Mouse (Mus musculus) lung, postnatal 0 days (tissue): ENCODE measurements at regions not wholly inside any gene's neighbourhood (a gene's known extent, or its start where the extent isn't known, plus 50 kb on each side); places are given as distances from the start of the nearest gene placed in this dataset.

Source experiments
- ATAC-seq: fragments of 200-750 bp; cut with Nextera tagmentation; 2 replicates; pipeline ENCODE4 v1.8.0; 2017; ENCODE audit warnings: moderate library complexity
- DNase-seq: peaks from one replicate; pipeline ENCODE4 v3.0.0-alpha.2; 2016; ENCODE audit warnings: low spot score
- H3K27ac ChIP-seq: fragments of 300-500 bp; sonication (generic); 2 replicates; pipeline ENCODE4 v1.5.1; 2014; ENCODE audit warnings: antibody characterized with exemption, mild to moderate bottlenecking, low read length, mixed read lengths
- H3K27me3 ChIP-seq: fragments of 300-500 bp; sonication (generic); replicated peaks from 2 replicates; pipeline ENCODE4 v1.6.1; 2014; ENCODE audit warnings: low read length, mixed read lengths; ENCODE audit not compliant: insufficient read depth
- H3K36me3 ChIP-seq: fragments of 300-500 bp; sonication (generic); 2 replicates; pipeline ENCODE4 v1.6.1; 2014; ENCODE audit warnings: low read length, mixed read lengths; ENCODE audit not compliant: insufficient read depth
- H3K4me1 ChIP-seq: fragments of 300-500 bp; sonication (generic); 2 replicates; pipeline ENCODE4 v1.6.1; 2014; ENCODE audit warnings: antibody characterized with exemption, low read depth, low read length, mixed read lengths; ENCODE audit not compliant: insufficient read depth
- H3K4me2 ChIP-seq: fragments of 300-500 bp; sonication (generic); replicated peaks from 2 replicates; pipeline ENCODE4 v1.6.1; 2014; ENCODE audit warnings: low read depth, mild to moderate bottlenecking, low read length, moderate library complexity, mixed read lengths
- H3K4me3 ChIP-seq: fragments of 300-500 bp; sonication (generic); 2 replicates; pipeline ENCODE4 v1.5.1; 2014; ENCODE audit warnings: low read depth, low read length
- H3K9ac ChIP-seq: fragments of 300-500 bp; sonication (generic); replicated peaks from 2 replicates; pipeline ENCODE4 v1.6.1; 2014; ENCODE audit warnings: low read depth, mild to moderate bottlenecking
- H3K9me3 ChIP-seq: fragments of 300-500 bp; sonication (generic); 2 replicates; pipeline ENCODE4 v1.6.1; 2016; ENCODE audit warnings: low read length, mixed read lengths
- CTCF ChIP-seq: IDR thresholded peaks from 2 replicates; pipeline ENCODE4 v1.5.1; 2016; ENCODE audit warnings: antibody characterized with exemption, mild to moderate bottlenecking
- EP300 ChIP-seq: IDR thresholded peaks from 2 replicates; pipeline ENCODE4 v1.6.1; 2016; ENCODE audit warnings: antibody characterized with exemption, mild to moderate bottlenecking, control low read depth
- WGBS: fragments of 180-500 bp; shearing (Covaris S2); extraction: QIAGEN DNeasy Blood & Tissue Kit; methylation state at CpG from one replicate; pipeline ENCODE4 v1.1.7; 2014; 5-methylcytosine and 5-hydroxymethylcytosine counted together

GRCm38 (mm10) chr1:105440296-105440695, 83.8 kb upstream of the Rnf152 start:
- H3K9ac ChIP-seq = no peak overlapping the region
- DNase-seq = no peak
- ATAC-seq = no peak
- H3K27me3 ChIP-seq = no peaks in the 10 kb centered on the region
- no peak overlapping the region for H3K27ac ChIP-seq
- H3K9me3 ChIP-seq = no peaks in the 10 kb centered on the region
- H3K4me1 ChIP-seq = no peaks in the 10 kb centered on the region
- no peak for TF ChIP-seq CTCF
- no peak for TF ChIP-seq EP300
- no peak overlapping the region for H3K4me2 ChIP-seq
- whole genome bisulfite sequencing = 80% methylated on average over 3 of the region's 3 CpGs
- no peaks in the 10 kb centered on the region for H3K36me3 ChIP-seq
- no peak overlapping the region for H3K4me3 ChIP-seq

GRCm38 (mm10) chr1:105434631-105435403, 78.3 kb upstream of the Rnf152 start:
- Histone ChIP-seq H3K36me3 (no peaks in the 10 kb centered on the region), H3K4me3 (no peak overlapping the region), H3K27ac (no peak overlapping the region), H3K27me3 (no peaks in the 10 kb centered on the region), H3K9me3 (no peaks in the 10 kb centered on the region), H3K9ac (no peak overlapping the region), H3K4me1 (no peaks in the 10 kb centered on the region), H3K4me2 (no peak overlapping the region)
- TF ChIP-seq CTCF = no peak
- TF ChIP-seq EP300 = no peak
- no peak for DNase-seq
- no peak for ATAC-seq
- WGBS = 63% methylated on average over 8 of the region's 8 CpGs

- DNase-seq (no peak), ATAC-seq (no peak)
- Histone ChIP-seq H3K9me3 (no peaks in the 10 kb centered on the region), H3K36me3 (no peaks in the 10 kb centered on the region), H3K9ac (no peak overlapping the region), H3K4me1 (no peaks in the 10 kb centered on the region), H3K4me2 (no peak overlapping the region), H3K27me3 (no peaks in the 10 kb centered on the region), H3K27ac (no peak overlapping the region), H3K4me3 (no peak overlapping the region)
- 88% methylated on average over 2 of the region's 2 CpGs for WGBS
- TF ChIP-seq CTCF (no peak), EP300 (no peak)
Measured at GRCm38 (mm10) chr1:105433949-105434348, 77.4 kb upstream of the Rnf152 start.

- H3K36me3 ChIP-seq = no peaks in the 10 kb centered on the region
- no peak overlapping the region for H3K9ac ChIP-seq
- WGBS = 80% methylated on average over 2 of the region's 2 CpGs
- no peaks in the 10 kb centered on the region for H3K27me3 ChIP-seq
- DNase-seq (no peak), ATAC-seq (no peak)
- no peaks in the 10 kb centered on the region for H3K9me3 ChIP-seq
- no peak overlapping the region for H3K27ac ChIP-seq
- H3K4me1 ChIP-seq = no peaks in the 10 kb centered on the region
- H3K4me2 ChIP-seq = no peak overlapping the region
- no peak for TF ChIP-seq EP300
- no peak for TF ChIP-seq CTCF
- no peak overlapping the region for H3K4me3 ChIP-seq
Measured at GRCm38 (mm10) chr1:105431803-105432202, 75.3 kb upstream of the Rnf152 start.

- no peaks in the 10 kb centered on the region for H3K36me3 ChIP-seq
- H3K4me3 ChIP-seq = no peak overlapping the region
- H3K4me1 ChIP-seq = no peaks in the 10 kb centered on the region
- no peak for TF ChIP-seq EP300
- no peak for TF ChIP-seq CTCF
- no peaks in the 10 kb centered on the region for H3K27me3 ChIP-seq
- no peak overlapping the region for H3K9ac ChIP-seq
- no peak overlapping the region for H3K27ac ChIP-seq
- H3K4me2 ChIP-seq = no peak overlapping the region
- H3K9me3 ChIP-seq = no peaks in the 10 kb centered on the region
- no peak for ATAC-seq
- no peak for DNase-seq
- 88% methylated on average over 4 of the region's 4 CpGs for WGBS
Measured at GRCm38 (mm10) chr1:105430712-105431111, 74.2 kb upstream of the Rnf152 start.

GRCm38 (mm10) chr1:105428165-105428564, 71.7 kb upstream of the Rnf152 start:
- no peak overlapping the region for H3K9ac ChIP-seq
- TF ChIP-seq EP300 (no peak), CTCF (no peak)
- no peaks in the 10 kb centered on the region for H3K36me3 ChIP-seq
- WGBS = 53% methylated on average over 1 of the region's 1 CpGs
- H3K4me1 ChIP-seq = no peaks in the 10 kb centered on the region
- ATAC-seq = no peak
- no peak overlapping the region for H3K27ac ChIP-seq
- H3K9me3 ChIP-seq = no peaks in the 10 kb centered on the region
- no peak overlapping the region for H3K4me2 ChIP-seq
- H3K27me3 ChIP-seq = no peaks in the 10 kb centered on the region
- no peak for DNase-seq
- no peak overlapping the region for H3K4me3 ChIP-seq
